ENCODE assay signal across 16 mouse cellular contexts in genomic region chr5:112355910-112356309, GRCm38 (mm10). TPM values are rescaled to one million over a fixed set of nuclear protein-coding genes. Genes with fewer than 3 reads are reported as not detected.
DNase-seq lines count a peak whose midpoint lies in the region; ATAC-seq and TF ChIP-seq lines count a peak whose summit lies in the region.
"Had no signal": no experiment of that assay in that cellular context is flagged by ENCODE, and none has a peak within 500 bp of the region (broad histone marks: within the 10 kb centered on the region; RNA-seq: fewer than 3 reads in every experiment).

Gene Gm6583, minus strand, starts transcription at chr5:112356033.

- ATAC-seq in limb, embryonic 13.5 days (ENCODE audit: low FRiP score, low read depth): peak; percentile 64; the same call in 1 of the 2 replicates
- ATAC-seq in intestine, embryonic 15.5 days: peak; percentile 60; the same call in 1 of the 2 replicates
- ATAC-seq in liver, postnatal 0 days: peak; percentile 51
- ATAC-seq in midbrain, embryonic 13.5 days: no peak
- ATAC-seq: forebrain, embryonic 16.5 days had no signal

- WGBS in limb, embryonic 13.5 days: 72% methylated on average over 11 of the region's 13 CpGs
- 55% methylated on average over 13 of the region's 13 CpGs for WGBS in limb, embryonic 10.5 days
- WGBS in intestine, embryonic 15.5 days: 64% methylated on average over 13 of the region's 13 CpGs
- 53% methylated on average over 13 of the region's 13 CpGs for WGBS in liver, postnatal 0 days (ENCODE audit: insufficient replicate concordance)
- WGBS in midbrain, embryonic 13.5 days: 67% methylated on average over 13 of the region's 13 CpGs

- TF ChIP-seq POLR2A in bone marrow macrophage, adult 2 months (IDR thresholded peaks at IDR 0.05; ENCODE audit: borderline replicate concordance, low read depth, low read length): no peak

- DNase-seq in limb, embryonic 10.5 days (ENCODE audit: low spot score): no peak
- DNase-seq in liver, postnatal 0 days: peak; percentile 69
- no peak for DNase-seq in ovary, postnatal 36 days (ENCODE audit: low spot score)
- DNase-seq in cerebellum, adult 11 months: no peak
- DNase-seq: cerebellum, postnatal 36 days had no signal

- H3K4me2 ChIP-seq in limb, embryonic 13.5 days (replicated peaks): no peak within 1 kb of the TSS
- no peak within 1 kb of the TSS for H3K4me2 ChIP-seq in intestine, embryonic 15.5 days (replicated peaks)
- H3K4me2 ChIP-seq in liver, postnatal 0 days (ENCODE audit: low read depth, low read length): no peak within 1 kb of the TSS
- no peak within 1 kb of the TSS for H3K4me2 ChIP-seq in midbrain, embryonic 13.5 days (replicated peaks)
- H3K4me2 ChIP-seq: embryonic facial prominence, embryonic 12.5 days; limb, embryonic 15.5 days; midbrain, embryonic 11.5 days had no signal

- no peak within 1 kb of the TSS for H3K4me3 ChIP-seq in limb, embryonic 13.5 days
- H3K4me3 ChIP-seq in limb, embryonic 10.5 days: no peak within 1 kb of the TSS
- no peak within 1 kb of the TSS for H3K4me3 ChIP-seq in bone marrow macrophage, adult 2 months (ENCODE audit: insufficient read depth, low read length)
- no peak within 1 kb of the TSS for H3K4me3 ChIP-seq in intestine, embryonic 15.5 days (replicated peaks)
- H3K4me3 ChIP-seq in liver, postnatal 0 days (ENCODE audit: low read depth, low read length): no peak within 1 kb of the TSS
- H3K4me3 ChIP-seq in midbrain, embryonic 13.5 days (replicated peaks): no peak within 1 kb of the TSS
- H3K4me3 ChIP-seq: embryonic facial prominence, embryonic 12.5 days; hindbrain, embryonic 10.5 days; limb, embryonic 15.5 days had no signal

- no peaks in the 10 kb centered on the region for H3K4me1 ChIP-seq in limb, embryonic 13.5 days
- no peaks in the 10 kb centered on the region for H3K4me1 ChIP-seq in limb, embryonic 10.5 days
- peaks cover 20% of the 10 kb centered on the region for H3K4me1 ChIP-seq in bone marrow macrophage, adult 2 months (ENCODE audit: control insufficient read depth, insufficient read depth, low read length)
- no peaks in the 10 kb centered on the region for H3K4me1 ChIP-seq in intestine, embryonic 15.5 days (replicated peaks)
- 0 out of 2 replicates have a peak, but pooled peaks cover 5% of the 10 kb centered on the region for H3K4me1 ChIP-seq in liver, postnatal 0 days (ENCODE audit: insufficient read depth)
- H3K4me1 ChIP-seq in midbrain, embryonic 13.5 days (replicated peaks): no peaks in the 10 kb centered on the region
- H3K4me1 ChIP-seq: embryonic facial prominence, embryonic 12.5 days; limb, embryonic 15.5 days had no signal

- no peaks in the 10 kb centered on the region for H3K27me3 ChIP-seq in limb, embryonic 13.5 days
- no peaks in the 10 kb centered on the region for H3K27me3 ChIP-seq in limb, embryonic 10.5 days (ENCODE audit: low read depth, poor library complexity, severe bottlenecking)
- no peaks in the 10 kb centered on the region for H3K27me3 ChIP-seq in intestine, embryonic 15.5 days (replicated peaks)
- no peaks in the 10 kb centered on the region for H3K27me3 ChIP-seq in liver, postnatal 0 days (ENCODE audit: insufficient read depth, low read length)
- no peaks in the 10 kb centered on the region for H3K27me3 ChIP-seq in midbrain, embryonic 13.5 days
- H3K27me3 ChIP-seq: embryonic facial prominence, embryonic 12.5 days; limb, embryonic 15.5 days had no signal

- TF ChIP-seq EP300 in liver, postnatal 0 days (IDR thresholded peaks at IDR 0.05; ENCODE audit: low read depth): no peak

- no peak within 1 kb of the TSS for H3K27ac ChIP-seq in limb, embryonic 13.5 days
- no peak within 1 kb of the TSS for H3K27ac ChIP-seq in limb, embryonic 10.5 days
- peak within 1 kb of the TSS; percentile 61 for H3K27ac ChIP-seq in bone marrow macrophage, adult 2 months (ENCODE audit: insufficient read depth, low read depth, low read length)
- no peak within 1 kb of the TSS for H3K27ac ChIP-seq in intestine, embryonic 15.5 days
- 0 out of 2 replicates have a peak within 1 kb of the TSS, but pooled peaks have one; percentile 16 for H3K27ac ChIP-seq in liver, postnatal 0 days (ENCODE audit: low read depth)
- H3K27ac ChIP-seq in midbrain, embryonic 13.5 days: no peak within 1 kb of the TSS
- H3K27ac ChIP-seq: embryonic facial prominence, embryonic 12.5 days; hindbrain, embryonic 10.5 days; limb, embryonic 15.5 days had no signal

- TF ChIP-seq CTCF in bone marrow macrophage, adult 2 months (IDR thresholded peaks at IDR 0.05; ENCODE audit: low read depth, low read length): no peak
- TF ChIP-seq CTCF in liver, postnatal 0 days (IDR thresholded peaks at IDR 0.05; ENCODE audit: low read depth): no peak

- no peak within 1 kb of the TSS for H3K9ac ChIP-seq in limb, embryonic 13.5 days
- H3K9ac ChIP-seq in intestine, embryonic 15.5 days: no peak within 1 kb of the TSS
- H3K9ac ChIP-seq in liver, postnatal 0 days (replicated peaks): no peak within 1 kb of the TSS
- no peak within 1 kb of the TSS for H3K9ac ChIP-seq in midbrain, embryonic 13.5 days (replicated peaks)
- H3K9ac ChIP-seq: embryonic facial prominence, embryonic 12.5 days; limb, embryonic 15.5 days had no signal

- peaks cover 66% of the 10 kb centered on the region for H3K36me3 ChIP-seq in limb, embryonic 13.5 days
- peaks cover 91% of the 10 kb centered on the region for H3K36me3 ChIP-seq in limb, embryonic 10.5 days
- H3K36me3 ChIP-seq in intestine, embryonic 15.5 days: peaks cover 7% of the 10 kb centered on the region; the same call in 1 of the 2 replicates
- H3K36me3 ChIP-seq in liver, postnatal 0 days (replicated peaks; ENCODE audit: insufficient read depth, low read length): peaks cover 12% of the 10 kb centered on the region
- H3K36me3 ChIP-seq in midbrain, embryonic 13.5 days: peaks cover 76% of the 10 kb centered on the region

- H3K9me3 ChIP-seq in limb, embryonic 13.5 days: no peaks in the 10 kb centered on the region
- H3K9me3 ChIP-seq in limb, embryonic 10.5 days (replicated peaks): no peaks in the 10 kb centered on the region
- H3K9me3 ChIP-seq in intestine, embryonic 15.5 days: no peaks in the 10 kb centered on the region
- H3K9me3 ChIP-seq in liver, postnatal 0 days (ENCODE audit: low read length): no peaks in the 10 kb centered on the region
- H3K9me3 ChIP-seq in midbrain, embryonic 13.5 days: no peaks in the 10 kb centered on the region
- H3K9me3 ChIP-seq: embryonic facial prominence, embryonic 12.5 days; hindbrain, embryonic 10.5 days; limb, embryonic 15.5 days had no signal

RNA-seq across cellular contexts. Expression of gene Gm6583, which starts in this region (rescaled TPM):
- polyA plus RNA-seq in limb, embryonic 13.5 days (2015; fragmentation: Nextera tagmentation; extraction: Ambion mirVana): 0.18 and 0.24 TPM in 2 replicates
- 0.14 and 0.25 TPM in 2 replicates for polyA plus RNA-seq in limb, embryonic 10.5 days (2016; fragmentation: Nextera tagmentation; extraction: Ambion mirVana)
- not detected in 2 replicates for polyA plus RNA-seq in bone marrow macrophage, adult 2 months (2012; ENCODE audit: insufficient read depth, insufficient read length, missing spikeins)
- 0.16 and 0.23 TPM in 2 replicates for polyA plus RNA-seq in intestine, embryonic 15.5 days (2015; fragmentation: Nextera tagmentation; extraction: Ambion mirVana)
- 0.16 and 0.17 TPM in 2 replicates for polyA plus RNA-seq in liver, postnatal 0 days (2015; fragmentation: Nextera tagmentation; extraction: Ambion mirVana)
- 0.14 and 0.17 TPM in 2 replicates for polyA plus RNA-seq in midbrain, embryonic 13.5 days (2015; fragmentation: Nextera tagmentation; extraction: Ambion mirVana)
- polyA plus RNA-seq: large intestine, adult 2 months; midbrain, embryonic 11.5 days; urinary bladder, adult 2 months had no signal

Comparison
In these comparisons a context has a peak if more than half of its experiments do, and no peak if none do; other contexts are left out.
1. Peak in ATAC-seq in limb, embryonic 13.5 days; RNA of the gene not detected or under 1 TPM.
2. Peak in ATAC-seq in intestine, embryonic 15.5 days; RNA of the gene not detected or under 1 TPM.
3. Peak in DNase-seq, ATAC-seq and H3K27ac ChIP-seq in liver, postnatal 0 days; RNA of the gene not detected or under 1 TPM.